Mouse (Mus musculus): ENCODE data around the gene Lrrc25. TPM values are rescaled to one million over a fixed set of nuclear protein-coding genes. Genes with fewer than 3 reads are reported as not detected.

Lrrc25 gene
- polyA plus RNA-seq, 1 experiment = not detected

- Histone ChIP-seq H3K4me1 (ENCODE audit: control insufficient read depth, insufficient read depth, low read length) (peaks cover 18% of the 10 kb centered on the region), H3K4me3 (ENCODE audit: insufficient read depth, low read depth, low read length) (peak overlapping the region; percentile 78), H3K27ac (ENCODE audit: insufficient read depth, low read depth, low read length) (no peak overlapping the region)
- TF ChIP-seq CTCF (IDR thresholded peaks at IDR 0.05; ENCODE audit: insufficient read depth, low read depth, low read length) = no peak
- no peak for TF ChIP-seq POLR2A (IDR thresholded peaks at IDR 0.05; ENCODE audit: insufficient read depth, low read depth, low read length)
- WGBS = 1% methylated on average over 44 of the region's 44 CpGs
These were observed 43.8 kb downstream of the Lrrc25 start for GRCm38 (mm10) chr8:70659604-70660272.

GRCm38 (mm10) chr8:70660273-70660725, 44.3 kb downstream of the Lrrc25 start, which contains the start of gene Pgpep1:
TSS of gene Pgpep1 (minus strand) at chr8:70660388.
- WGBS = 8% methylated on average over 14 of the region's 14 CpGs
- Histone ChIP-seq H3K27ac (ENCODE audit: insufficient read depth, low read depth, low read length) (no peak within 1 kb of the TSS), H3K4me3 (ENCODE audit: insufficient read depth, low read depth, low read length) (peak within 1 kb of the TSS; percentile 78), H3K4me1 (ENCODE audit: control insufficient read depth, insufficient read depth, low read length) (peaks cover 18% of the 10 kb centered on the region)
- no peak for TF ChIP-seq CTCF (IDR thresholded peaks at IDR 0.05; ENCODE audit: insufficient read depth, low read depth, low read length)
- no peak for TF ChIP-seq POLR2A (IDR thresholded peaks at IDR 0.05; ENCODE audit: insufficient read depth, low read depth, low read length)

- whole genome bisulfite sequencing = 39% methylated on average over 4 of the region's 4 CpGs
- Histone ChIP-seq H3K4me3 (ENCODE audit: insufficient read depth, low read depth, low read length) (no peak overlapping the region), H3K4me1 (ENCODE audit: control insufficient read depth, insufficient read depth, low read length) (peaks cover 14% of the 10 kb centered on the region), H3K27ac (ENCODE audit: insufficient read depth, low read depth, low read length) (no peak overlapping the region)
- TF ChIP-seq POLR2A (IDR thresholded peaks at IDR 0.05; ENCODE audit: insufficient read depth, low read depth, low read length) = no peak
- no peak for TF ChIP-seq CTCF (IDR thresholded peaks at IDR 0.05; ENCODE audit: insufficient read depth, low read depth, low read length)
These were observed 47.7 kb downstream of the Lrrc25 start for GRCm38 (mm10) chr8:70663691-70664090.

GRCm38 (mm10) chr8:70664631-70665030, 48.7 kb downstream of the Lrrc25 start:
- 80% methylated on average over 3 of the region's 3 CpGs for WGBS
- H3K4me1 ChIP-seq (ENCODE audit: control insufficient read depth, insufficient read depth, low read length) = peaks cover 9% of the 10 kb centered on the region

GRCm38 (mm10) chr8:70665599-70665998, 49.6 kb downstream of the Lrrc25 start:
- TF ChIP-seq CTCF (IDR thresholded peaks at IDR 0.05; ENCODE audit: insufficient read depth, low read depth, low read length) (no peak), POLR2A (IDR thresholded peaks at IDR 0.05; ENCODE audit: insufficient read depth, low read depth, low read length) (no peak)
- Histone ChIP-seq H3K27ac (ENCODE audit: insufficient read depth, low read depth, low read length) (no peak overlapping the region), H3K4me1 (ENCODE audit: control insufficient read depth, insufficient read depth, low read length) (no peaks in the 10 kb centered on the region), H3K4me3 (ENCODE audit: insufficient read depth, low read depth, low read length) (no peak overlapping the region)
- 83% methylated on average over 2 of the region's 2 CpGs for WGBS

More at GRCm38 (mm10) chr8:70664631-70665030, 48.7 kb downstream of the Lrrc25 start:
- Histone ChIP-seq H3K4me3 (ENCODE audit: insufficient read depth, low read depth, low read length) (no peak overlapping the region), H3K27ac (ENCODE audit: insufficient read depth, low read depth, low read length) (no peak overlapping the region)
- no peak for TF ChIP-seq POLR2A (IDR thresholded peaks at IDR 0.05; ENCODE audit: insufficient read depth, low read depth, low read length)
- TF ChIP-seq CTCF (IDR thresholded peaks at IDR 0.05; ENCODE audit: insufficient read depth, low read depth, low read length) = no peak

GRCm38 (mm10) chr8:70667071-70667470, 51.1 kb downstream of the Lrrc25 start:
- Histone ChIP-seq H3K4me1 (ENCODE audit: control insufficient read depth, insufficient read depth, low read length) (no peaks in the 10 kb centered on the region; the same call in 1 of the 2 replicates), H3K27ac (ENCODE audit: insufficient read depth, low read depth, low read length) (no peak overlapping the region), H3K4me3 (ENCODE audit: insufficient read depth, low read depth, low read length) (no peak overlapping the region)
- WGBS = 51% methylated on average over 5 of the region's 5 CpGs
- TF ChIP-seq CTCF (IDR thresholded peaks at IDR 0.05; ENCODE audit: insufficient read depth, low read depth, low read length) = no peak
- no peak for TF ChIP-seq POLR2A (IDR thresholded peaks at IDR 0.05; ENCODE audit: insufficient read depth, low read depth, low read length)

Other genes with a start within 250 kb of the Lrrc25 start
- gene Comp, start 242.6 kb upstream of the Lrrc25 start, polyA plus RNA-seq (2012; ENCODE audit: insufficient read depth, insufficient read length, low replicate concordance, missing spikeins) = not detected in 2 replicates
- not detected in 2 replicates for gene Crtc1, start 176.6 kb upstream of the Lrrc25 start, polyA plus RNA-seq (2012; ENCODE audit: insufficient read depth, insufficient read length, low replicate concordance, missing spikeins)
- not detected in 2 replicates for gene Klhl26, start 139.2 kb upstream of the Lrrc25 start, polyA plus RNA-seq (2012; ENCODE audit: insufficient read depth, insufficient read length, low replicate concordance, missing spikeins)
- not detected in 2 replicates for gene Tmem59l, start 128.8 kb upstream of the Lrrc25 start, polyA plus RNA-seq (2012; ENCODE audit: insufficient read depth, insufficient read length, low replicate concordance, missing spikeins)
- gene Crlf1, start 123.0 kb upstream of the Lrrc25 start, polyA plus RNA-seq (2012; ENCODE audit: insufficient read depth, insufficient read length, low replicate concordance, missing spikeins) = not detected in 2 replicates
- gene Rex1bd, start 109.4 kb upstream of the Lrrc25 start, polyA plus RNA-seq (2012; ENCODE audit: insufficient read depth, insufficient read length, low replicate concordance, missing spikeins) = not detected in 2 replicates
- 789 TPM in 1 of 2 replicates, not detected in the other for gene Uba52, start 105.4 kb upstream of the Lrrc25 start, polyA plus RNA-seq (2012; ENCODE audit: insufficient read depth, insufficient read length, low replicate concordance, missing spikeins)
- gene Fkbp8, start 88.4 kb upstream of the Lrrc25 start, polyA plus RNA-seq (2012; ENCODE audit: insufficient read depth, insufficient read length, low replicate concordance, missing spikeins) = not detected in 2 replicates
- gene Kxd1, start 88.2 kb upstream of the Lrrc25 start, polyA plus RNA-seq (2012; ENCODE audit: insufficient read depth, insufficient read length, low replicate concordance, missing spikeins) = not detected in 2 replicates
- not detected in 2 replicates for gene Ell, start 76.7 kb upstream of the Lrrc25 start, polyA plus RNA-seq (2012; ENCODE audit: insufficient read depth, insufficient read length, low replicate concordance, missing spikeins)
- gene Isyna1, start 21.8 kb upstream of the Lrrc25 start, polyA plus RNA-seq (2012; ENCODE audit: insufficient read depth, insufficient read length, low replicate concordance, missing spikeins) = not detected in 2 replicates
- not detected in 2 replicates for gene Ssbp4, start 7.3 kb upstream of the Lrrc25 start, polyA plus RNA-seq (2012; ENCODE audit: insufficient read depth, insufficient read length, low replicate concordance, missing spikeins)
- gene Gdf15, start 16.3 kb downstream of the Lrrc25 start, polyA plus RNA-seq (2012; ENCODE audit: insufficient read depth, insufficient read length, low replicate concordance, missing spikeins) = not detected in 2 replicates
- gene Pgpep1, start 44.2 kb downstream of the Lrrc25 start, polyA plus RNA-seq (2012; ENCODE audit: insufficient read depth, insufficient read length, low replicate concordance, missing spikeins) = not detected in 2 replicates
- gene Lsm4, start 57.1 kb downstream of the Lrrc25 start, polyA plus RNA-seq (2012; ENCODE audit: insufficient read depth, insufficient read length, low replicate concordance, missing spikeins) = not detected in 2 replicates
- not detected in 2 replicates for gene Jund, start 82.8 kb downstream of the Lrrc25 start, polyA plus RNA-seq (2012; ENCODE audit: insufficient read depth, insufficient read length, low replicate concordance, missing spikeins)
- not detected in 2 replicates for gene Iqcn, start 87.3 kb downstream of the Lrrc25 start, polyA plus RNA-seq (2012; ENCODE audit: insufficient read depth, insufficient read length, low replicate concordance, missing spikeins)
- not detected in 2 replicates for gene Gm3336, start 102.4 kb downstream of the Lrrc25 start, polyA plus RNA-seq (2012; ENCODE audit: insufficient read depth, insufficient read length, low replicate concordance, missing spikeins)
- not detected in 2 replicates for gene Pde4c, start 107.6 kb downstream of the Lrrc25 start, polyA plus RNA-seq (2012; ENCODE audit: insufficient read depth, insufficient read length, low replicate concordance, missing spikeins)
- gene Rab3a, start 138.5 kb downstream of the Lrrc25 start, polyA plus RNA-seq (2012; ENCODE audit: insufficient read depth, insufficient read length, low replicate concordance, missing spikeins) = 431 and 581 TPM in 2 replicates
- not detected in 2 replicates for gene Mpv17l2, start 144.8 kb downstream of the Lrrc25 start, polyA plus RNA-seq (2012; ENCODE audit: insufficient read depth, insufficient read length, low replicate concordance, missing spikeins)
- gene Pik3r2, start 160.6 kb downstream of the Lrrc25 start, polyA plus RNA-seq (2012; ENCODE audit: insufficient read depth, insufficient read length, low replicate concordance, missing spikeins) = not detected in 2 replicates
- gene Mast3, start 188.9 kb downstream of the Lrrc25 start, polyA plus RNA-seq (2012; ENCODE audit: insufficient read depth, insufficient read length, low replicate concordance, missing spikeins) = 57.2 TPM in 1 of 2 replicates, not detected in the other
- not detected in 2 replicates for gene Il12rb1, start 192.3 kb downstream of the Lrrc25 start, polyA plus RNA-seq (2012; ENCODE audit: insufficient read depth, insufficient read length, low replicate concordance, missing spikeins)
- gene Arrdc2, start 223.6 kb downstream of the Lrrc25 start, polyA plus RNA-seq (2012; ENCODE audit: insufficient read depth, insufficient read length, low replicate concordance, missing spikeins) = not detected in 2 replicates
- not detected in 2 replicates for gene Kcnn1, start 247.1 kb downstream of the Lrrc25 start, polyA plus RNA-seq (2012; ENCODE audit: insufficient read depth, insufficient read length, low replicate concordance, missing spikeins)